Mouse (Mus musculus): ENCODE data around the gene Ccdc181.

GRCm38 (mm10) chr1:164261553-164261952 lies 13.8 kb upstream of the Ccdc181 start:
- TF ChIP-seq MAX (IDR thresholded peaks at IDR 0.05; ENCODE audit: low read length) (no peak), NRF1 (IDR thresholded peaks at IDR 0.05; ENCODE audit: insufficient read depth, low read depth, low read length, poor library complexity, severe bottlenecking) (no peak), POLR2AphosphoS2 (IDR thresholded peaks at IDR 0.05; ENCODE audit: low read length) (no peak), POLR2A (IDR thresholded peaks at IDR 0.05; ENCODE audit: control insufficient read depth in 1 of 2, insufficient read depth in 1 of 2, low read depth in 1 of 2, low read length in 2 of 2, poor library complexity in 1 of 2) (no peak), GATA1 (IDR thresholded peaks at IDR 0.05; ENCODE audit: low read depth, low read length) (no peak), RCOR1 (IDR thresholded peaks at IDR 0.05; ENCODE audit: low read depth, low read length) (no peak), CTCF (IDR thresholded peaks at IDR 0.05 in 2 of 3, conservative IDR thresholded peaks at IDR 0.05 in 1 of 3; ENCODE audit: control insufficient read depth in 1 of 3, insufficient read depth in 1 of 3, low read depth in 2 of 3, low read length in 3 of 3, poor library complexity in 1 of 3, severe bottlenecking in 1 of 3) (no peak), BHLHE40 (IDR thresholded peaks at IDR 0.05; ENCODE audit: borderline replicate concordance, low read depth, low read length) (no peak), UBTF (IDR thresholded peaks at IDR 0.05; ENCODE audit: borderline replicate concordance, insufficient read depth, low read depth, low read length) (no peak), MYB (IDR thresholded peaks at IDR 0.05; ENCODE audit: low read depth, low read length) (no peak), USF1 (IDR thresholded peaks at IDR 0.05; ENCODE audit: low read depth, low read length) (no peak), NELFE (IDR thresholded peaks at IDR 0.05; ENCODE audit: low read depth, low read length) (no peak), SMC3 (IDR thresholded peaks at IDR 0.05; ENCODE audit: low read depth, low read length) (no peak), ELF1 (IDR thresholded peaks at IDR 0.05; ENCODE audit: low read depth, low read length) (no peak)

All from MEL (cell line).